Mouse (Mus musculus) spleen, postnatal 14 days (tissue): ENCODE data around the gene Denr.

ENCODE experiments used
- DNase-seq, 2 experiments: peaks; one replicate each; pipeline ENCODE4 v3.0.0; 2021 to 2022; ENCODE audit warnings: low spot score in 2 of 2

The Denr gene

DNA sequence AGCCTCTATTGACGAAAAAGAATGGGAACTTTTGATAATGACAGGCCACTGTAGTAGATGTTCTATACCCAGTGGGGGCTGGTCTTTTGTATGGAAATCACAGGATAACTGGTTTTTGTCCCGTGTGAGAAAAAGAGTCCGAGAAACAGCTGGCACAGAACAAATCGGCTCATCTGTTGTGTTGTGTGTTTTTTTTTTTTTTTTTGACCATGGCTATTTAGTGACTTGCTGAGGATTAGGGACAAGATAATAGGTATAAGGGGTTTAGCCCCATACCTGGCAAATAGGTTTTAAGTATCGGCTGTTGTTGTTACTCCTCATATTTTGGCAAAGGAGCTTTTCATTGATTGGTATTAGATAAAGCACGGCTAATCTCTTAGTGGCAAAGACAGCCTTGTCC lies 65.5 kb downstream of the Denr start:
- DNase-seq: no peak

DNA sequence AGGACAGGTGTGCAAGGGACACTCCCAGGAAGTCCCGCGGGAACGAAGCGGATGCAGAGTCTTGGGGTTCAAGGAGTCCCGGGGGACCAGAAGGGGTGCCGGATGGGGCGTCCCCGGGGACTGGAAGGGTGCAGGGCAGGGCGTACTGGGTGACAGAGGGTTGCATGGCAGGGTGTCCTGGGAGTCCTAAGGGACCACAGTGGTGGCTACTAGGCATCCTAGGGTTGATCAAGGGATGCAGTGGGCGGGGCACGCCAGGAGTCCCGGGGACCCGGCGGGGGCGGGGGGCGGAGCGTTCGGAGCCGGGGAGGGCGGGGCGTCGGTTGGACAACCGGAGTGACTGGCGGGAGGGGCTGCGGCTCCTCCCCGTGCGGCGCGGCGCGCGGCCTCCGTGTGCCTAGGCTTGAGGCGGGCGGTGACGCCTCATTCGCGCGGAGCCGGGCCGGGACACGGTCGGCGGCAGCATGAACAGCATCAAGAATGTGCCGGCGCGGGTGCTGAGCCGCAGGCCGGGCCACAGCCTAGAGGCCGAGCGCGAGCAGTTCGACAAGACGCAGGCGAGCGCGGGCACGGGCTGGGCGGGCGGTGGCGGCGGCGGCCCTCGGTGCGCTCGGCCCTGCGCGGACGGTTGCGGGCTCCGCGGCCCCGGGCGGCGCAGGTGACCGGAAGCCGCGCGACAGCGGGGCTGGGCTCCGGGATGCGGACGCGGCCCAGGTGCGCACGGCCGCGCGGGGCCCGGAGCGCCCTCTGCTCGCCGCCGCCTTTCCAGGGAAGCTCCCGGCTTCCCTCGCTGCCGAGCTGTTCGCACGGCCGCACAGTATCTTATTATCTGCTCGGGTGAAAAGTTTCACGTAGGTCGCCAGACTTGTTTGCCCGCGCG lies 66.6 kb downstream of the Denr start, which contains the start of gene Hip1r:
TSS of gene Hip1r (plus strand) at position 330 of the 880 bp plus-strand sequence.
- peak; percentile 73 to 75 for DNase-seq

DNA sequence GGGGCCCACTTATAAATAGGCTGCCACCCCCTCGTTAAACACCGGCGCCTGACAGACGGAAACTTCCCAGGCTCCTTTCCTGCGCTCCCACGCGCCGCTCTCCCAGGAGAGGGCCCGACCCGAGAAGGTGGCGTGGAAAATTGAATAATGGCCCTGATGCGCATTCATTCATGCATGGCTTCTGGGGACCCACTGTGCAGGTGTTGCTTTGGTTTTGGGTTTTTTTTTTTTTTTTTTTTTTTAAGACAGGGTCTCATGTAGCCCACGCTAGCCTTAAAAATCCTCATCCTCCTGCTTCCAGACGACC lies 67.2 kb downstream of the Denr start:
- DNase-seq: no peak

DNA sequence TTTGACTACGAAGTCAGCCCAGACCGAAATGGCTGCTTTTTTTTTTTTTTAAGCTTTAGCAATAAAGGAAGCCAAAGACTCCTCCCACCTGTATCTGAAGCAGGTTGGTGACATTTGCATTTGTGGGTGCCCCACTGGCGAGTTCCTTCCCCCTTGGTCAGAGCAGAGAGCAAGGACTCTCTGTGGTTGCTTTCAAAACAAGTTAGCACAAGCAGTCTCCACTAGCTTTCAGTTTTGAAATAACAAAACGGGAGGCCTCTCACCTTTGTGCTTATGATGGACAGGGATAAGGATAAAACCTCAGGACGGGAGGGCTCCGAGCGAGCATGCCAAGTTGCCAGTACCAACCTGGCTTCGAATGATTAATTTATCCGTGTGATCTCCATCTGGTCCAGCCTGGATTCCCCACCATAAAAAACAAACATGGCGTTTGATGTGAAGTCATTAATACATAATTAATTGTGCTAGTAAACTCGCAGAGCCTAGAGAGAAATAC lies 67.7 kb downstream of the Denr start:
- peak in 1 of 2 experiments; percentile 43 for DNase-seq

DNA sequence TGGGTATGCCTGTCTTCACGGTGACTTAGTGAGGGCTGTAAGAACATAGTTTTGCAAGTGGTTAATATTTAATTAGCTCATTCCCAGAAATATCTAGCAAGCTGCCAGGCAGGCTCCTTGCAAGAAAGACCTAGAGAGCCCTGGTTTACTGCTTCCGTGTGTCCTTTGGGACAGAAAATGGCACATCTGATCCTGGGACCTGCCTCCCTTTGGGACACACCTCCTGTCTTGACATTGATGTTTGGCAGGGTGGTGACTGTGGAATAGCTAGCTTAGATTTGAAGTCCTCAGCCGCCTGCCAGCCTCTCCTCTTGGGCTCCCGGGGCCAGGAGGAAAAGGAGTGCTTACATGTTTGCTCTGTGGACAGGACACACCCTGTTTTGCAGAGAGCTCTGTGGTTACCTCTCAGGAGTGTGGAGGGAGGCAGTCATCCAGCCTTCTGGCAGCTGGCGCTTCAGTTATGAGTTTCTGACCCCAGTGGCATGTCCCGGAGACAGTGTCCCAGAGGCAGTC lies 68.7 kb downstream of the Denr start:
- no peak for DNase-seq

DNA sequence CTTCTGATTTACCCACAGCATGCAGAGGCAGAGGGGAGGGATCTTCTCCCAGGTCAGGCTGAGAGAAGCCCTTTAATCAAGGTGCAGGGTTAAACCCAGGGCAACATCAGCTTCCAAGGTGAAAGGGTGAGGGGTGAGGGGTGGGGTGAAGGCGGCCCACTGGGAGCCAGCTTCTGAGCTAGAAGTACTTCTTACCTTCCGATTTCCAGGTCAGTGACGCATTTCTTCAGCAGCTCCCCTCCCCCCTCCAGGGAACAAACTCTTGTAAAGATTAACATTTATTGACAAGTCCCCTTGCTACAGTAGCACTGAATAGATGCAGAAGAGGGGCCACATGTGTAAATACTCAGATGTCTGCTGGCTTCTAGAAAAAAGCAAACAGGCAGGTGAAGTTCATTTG lies 70.3 kb downstream of the Denr start:
- DNase-seq: no peak

DNA sequence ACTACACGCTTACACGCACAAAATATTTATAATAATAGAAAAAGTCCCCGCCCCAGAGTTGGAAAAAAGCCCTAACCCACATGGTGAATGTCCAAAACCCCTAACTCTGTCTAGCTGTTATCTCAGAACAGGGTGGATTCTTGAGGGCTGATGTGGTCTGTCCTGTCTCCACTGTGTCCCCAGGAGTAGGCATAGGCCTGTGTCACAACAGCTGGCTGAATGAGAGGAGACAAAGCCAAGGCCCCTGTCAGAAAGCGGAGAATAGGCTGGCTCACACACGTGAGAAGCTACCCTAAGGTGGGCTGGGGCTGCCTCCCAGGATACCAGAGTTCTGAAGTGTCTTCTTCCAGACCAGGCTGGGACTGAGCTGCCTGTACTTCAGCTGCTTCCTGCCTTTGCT lies 71.2 kb downstream of the Denr start:
- peak in 1 of 2 experiments; percentile 5 for DNase-seq
